7 mouse cellular contexts compared by ENCODE assay signal in the genomic region with DNA sequence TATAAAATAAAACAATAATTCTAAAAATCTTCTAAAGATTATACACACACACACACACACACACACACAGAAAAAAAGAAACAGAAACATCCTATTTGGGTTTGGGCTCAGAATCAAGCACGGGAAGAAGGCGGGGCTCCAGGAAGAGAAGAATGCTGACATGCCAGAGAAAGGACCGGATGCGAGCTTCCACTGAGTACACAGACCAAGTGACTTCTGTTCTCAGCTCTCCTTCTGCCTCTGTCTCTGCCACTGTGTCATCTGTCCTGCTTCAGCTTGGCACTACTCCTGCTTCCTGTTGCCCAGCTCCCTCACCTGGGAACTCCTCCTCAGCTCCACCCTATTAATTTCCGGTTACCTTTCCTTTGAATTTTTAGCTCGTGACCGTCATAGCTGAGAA. TPM values are rescaled to one million over a fixed set of nuclear protein-coding genes. Genes with fewer than 3 reads are reported as not detected.
DNase-seq lines count a peak whose midpoint lies in the region; ATAC-seq and TF ChIP-seq lines count a peak whose summit lies in the region.

No protein-coding gene starts in this region.

- H3K9me3 ChIP-seq in intestine, postnatal 0 days (ENCODE audit: control insufficient read depth), result no peaks in the 10 kb centered on the region
- H3K9me3 ChIP-seq in lung, postnatal 0 days (ENCODE audit: low read length), result no peaks in the 10 kb centered on the region

- 0 out of 2 replicates have a peak, but pooled peaks have one; percentile 43 for ATAC-seq in intestine, postnatal 0 days
- peak; percentile 85 for ATAC-seq in lung, postnatal 0 days

- no peak overlapping the region for H3K4me3 ChIP-seq in intestine, postnatal 0 days (ENCODE audit: low read depth, low read length)
- H3K4me3 ChIP-seq in lung, postnatal 0 days (ENCODE audit: low read depth, low read length), result 0 out of 2 replicates have a peak overlapping the region, but pooled peaks have one; percentile 5

- peak; percentile 61 for DNase-seq in urinary bladder, postnatal 14 days (ENCODE audit: low spot score)
- no peak for DNase-seq in urinary bladder, adult 2 months (ENCODE audit: low spot score)
- DNase-seq in heart, adult 9 months (ENCODE audit: low spot score in 2 of 2), result peak; percentile 71 to 75
- DNase-seq in lung, postnatal 0 days (ENCODE audit: low spot score), result peak; percentile 82
- no peak for DNase-seq in right cerebral cortex, postnatal 36 days (ENCODE audit: low spot score in 2 of 2)
- DNase-seq in retina, embryonic 14.5 days (ENCODE audit: low spot score), result no peak

- no peaks in the 10 kb centered on the region for H3K36me3 ChIP-seq in intestine, postnatal 0 days (ENCODE audit: control insufficient read depth, insufficient read depth)
- no peaks in the 10 kb centered on the region for H3K36me3 ChIP-seq in lung, postnatal 0 days (ENCODE audit: insufficient read depth, low read length)

- H3K4me2 ChIP-seq in intestine, postnatal 0 days (replicated peaks; ENCODE audit: low read depth), result peak overlapping the region; percentile 22; the same call in 1 of the 2 replicates
- peak overlapping the region; percentile 35 for H3K4me2 ChIP-seq in lung, postnatal 0 days (replicated peaks; ENCODE audit: low read depth, low read length)

- 21% methylated on average over 7 of the region's 7 CpGs for WGBS in intestine, postnatal 0 days
- WGBS in lung, postnatal 0 days, result 7% methylated on average over 7 of the region's 7 CpGs

- H3K9ac ChIP-seq in intestine, postnatal 0 days (ENCODE audit: low read depth, low read length), result no peak overlapping the region
- H3K9ac ChIP-seq in lung, postnatal 0 days (replicated peaks; ENCODE audit: low read depth), result no peak overlapping the region

- H3K4me1 ChIP-seq in intestine, postnatal 0 days (replicated peaks; ENCODE audit: control insufficient read depth, insufficient read depth, low read length), result no peaks in the 10 kb centered on the region
- H3K4me1 ChIP-seq in lung, postnatal 0 days (ENCODE audit: insufficient read depth, low read depth, low read length), result peaks cover 15% of the 10 kb centered on the region

- TF ChIP-seq CTCF in intestine, postnatal 0 days (IDR thresholded peaks at IDR 0.05; ENCODE audit: low read depth), result no peak
- no peak for TF ChIP-seq CTCF in lung, postnatal 0 days (IDR thresholded peaks at IDR 0.05)

- TF ChIP-seq EP300 in lung, postnatal 0 days (IDR thresholded peaks at IDR 0.05), result peak; percentile 56

- H3K27me3 ChIP-seq in intestine, postnatal 0 days (replicated peaks; ENCODE audit: control insufficient read depth, insufficient read depth, low read length), result no peaks in the 10 kb centered on the region
- no peaks in the 10 kb centered on the region for H3K27me3 ChIP-seq in lung, postnatal 0 days (replicated peaks; ENCODE audit: insufficient read depth, low read length)

- peak overlapping the region; percentile 72 for H3K27ac ChIP-seq in intestine, postnatal 0 days (ENCODE audit: low read depth, low read length)
- H3K27ac ChIP-seq in lung, postnatal 0 days (ENCODE audit: low read length), result peak overlapping the region; percentile 74

RNA-seq across cellular contexts. Expression of gene Stxbp1, which starts 12.5 kb away (rescaled TPM):
- 15.8 and 19.8 TPM in 2 replicates for polyA plus RNA-seq in urinary bladder, adult 2 months (2012; rRNA removed)
- 12.1 and 12.2 TPM in 2 replicates for polyA plus RNA-seq in intestine, postnatal 0 days (2015; fragmentation: Nextera tagmentation; extraction: Ambion mirVana)
- 22.2 and 22.4 TPM in 2 replicates for polyA plus RNA-seq in lung, postnatal 0 days (2015; fragmentation: Nextera tagmentation; extraction: Ambion mirVana)

RNA-seq across cellular contexts. Expression of gene Fam129b, which starts 41.4 kb away (rescaled TPM):
- 99.6 and 102 TPM in 2 replicates for polyA plus RNA-seq in urinary bladder, adult 2 months (2012; rRNA removed)
- 13.9 and 15.3 TPM in 2 replicates for polyA plus RNA-seq in intestine, postnatal 0 days (2015; fragmentation: Nextera tagmentation; extraction: Ambion mirVana)
- polyA plus RNA-seq in lung, postnatal 0 days (2015; fragmentation: Nextera tagmentation; extraction: Ambion mirVana), result 121 and 150 TPM in 2 replicates

RNA-seq across cellular contexts. Expression of gene Cfap157, which starts 50.3 kb away (rescaled TPM):
- 0.29 and 0.41 TPM in 2 replicates for polyA plus RNA-seq in urinary bladder, adult 2 months (2012; rRNA removed)
- polyA plus RNA-seq in intestine, postnatal 0 days (2015; fragmentation: Nextera tagmentation; extraction: Ambion mirVana), result 0.47 and 0.76 TPM in 2 replicates
- polyA plus RNA-seq in lung, postnatal 0 days (2015; fragmentation: Nextera tagmentation; extraction: Ambion mirVana), result 2.2 and 5.2 TPM in 2 replicates

RNA-seq across cellular contexts. Expression of gene Ptrh1, which starts 58.9 kb away (rescaled TPM):
- polyA plus RNA-seq in urinary bladder, adult 2 months (2012; rRNA removed), result 8.6 and 10.4 TPM in 2 replicates
- 8.4 and 10.5 TPM in 2 replicates for polyA plus RNA-seq in intestine, postnatal 0 days (2015; fragmentation: Nextera tagmentation; extraction: Ambion mirVana)
- polyA plus RNA-seq in lung, postnatal 0 days (2015; fragmentation: Nextera tagmentation; extraction: Ambion mirVana), result 2.9 and 3.3 TPM in 2 replicates

RNA-seq across cellular contexts. Expression of gene Ttc16, which starts 59.1 kb away (rescaled TPM):
- polyA plus RNA-seq in urinary bladder, adult 2 months (2012; rRNA removed), result 0.80 and 0.85 TPM in 2 replicates
- 0.04 and 0.09 TPM in 2 replicates for polyA plus RNA-seq in intestine, postnatal 0 days (2015; fragmentation: Nextera tagmentation; extraction: Ambion mirVana)
- 1.8 and 2.4 TPM in 2 replicates for polyA plus RNA-seq in lung, postnatal 0 days (2015; fragmentation: Nextera tagmentation; extraction: Ambion mirVana)

Comparison
In these comparisons a context has a peak if more than half of its experiments do, and no peak if none do; other contexts are left out.
1. DNase-seq: peak in urinary bladder, postnatal 14 days (single experiment), heart, adult 9 months (2 of 2) and lung, postnatal 0 days (single experiment); none in urinary bladder, adult 2 months (single experiment), right cerebral cortex, postnatal 36 days (0 of 2) and retina, embryonic 14.5 days (single experiment).